Mouse (Mus musculus) heart, adult 2 months (tissue): ENCODE measurements at regions not wholly inside any gene's neighbourhood (a gene's known extent, or its start where the extent isn't known, plus 50 kb on each side); places are given as distances from the start of the nearest gene placed in this dataset.

Experiments
- CTCF ChIP-seq: fragments of 200-600 bp; IDR thresholded peaks from 2 replicates; pipeline ENCODE4 v1.8.1; 2022; ENCODE audit warnings: antibody characterized with exemption, mild to moderate bottlenecking, moderate library complexity
- POLR2A ChIP-seq: fragments of 200-500 bp; IDR thresholded peaks from 2 replicates; pipeline ENCODE4 v1.6.1; 2011; ENCODE audit warnings: mild to moderate bottlenecking, low read depth, low read length, control low read depth; ENCODE audit not compliant: insufficient read depth

DNA sequence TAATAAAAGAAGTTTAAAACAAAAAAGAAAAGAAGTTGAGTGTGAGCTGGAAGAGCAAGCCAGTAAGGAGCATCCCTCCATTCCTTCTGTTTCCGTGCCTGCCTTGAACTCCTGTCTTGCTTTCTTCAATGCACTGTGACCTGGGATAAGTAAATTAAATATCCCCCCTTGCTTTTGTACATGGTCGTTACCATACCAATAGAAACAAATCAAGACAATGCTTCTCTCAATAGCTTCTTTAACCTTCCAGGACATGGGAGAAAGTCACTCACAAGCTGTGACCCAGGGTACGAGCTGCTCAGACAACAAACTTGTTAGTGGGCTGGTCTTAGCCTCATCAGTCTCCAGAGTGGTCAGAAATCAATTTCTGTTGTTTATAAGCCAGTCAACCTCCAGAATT, 53.4 kb upstream of the Nkd1 start:
- TF ChIP-seq CTCF (no peak), POLR2A (no peak)
